Mouse (Mus musculus): Measurements from ENCODE around the gene Gpr156. TPM values are rescaled to one million over a fixed set of nuclear protein-coding genes. Genes with fewer than 3 reads are reported as not detected.

Gene Gpr156
- polyA plus RNA-seq, 1 experiment, result not detected

GRCm38 (mm10) chr16:37929626-37930025 lies 13.3 kb downstream of the Gpr156 start:
- 79% methylated on average over 2 of the region's 2 CpGs for WGBS
- Histone ChIP-seq H3K4me1 (ENCODE audit: control insufficient read depth, insufficient read depth, low read length) (0 out of 2 replicates have a peak, but pooled peaks cover 2% of the 10 kb centered on the region), H3K27ac (ENCODE audit: insufficient read depth, low read depth, low read length) (no peak overlapping the region), H3K4me3 (ENCODE audit: insufficient read depth, low read depth, low read length) (no peak overlapping the region)
- TF ChIP-seq POLR2A (IDR thresholded peaks at IDR 0.05; ENCODE audit: insufficient read depth, low read depth, low read length) (no peak), CTCF (IDR thresholded peaks at IDR 0.05; ENCODE audit: insufficient read depth, low read depth, low read length) (no peak)

- WGBS, result 90% methylated on average over 2 of the region's 2 CpGs
- Histone ChIP-seq H3K27ac (ENCODE audit: insufficient read depth, low read depth, low read length) (no peak overlapping the region), H3K4me1 (ENCODE audit: control insufficient read depth, insufficient read depth, low read length) (peaks cover 2% of the 10 kb centered on the region; the same call in 1 of the 2 replicates), H3K4me3 (ENCODE audit: insufficient read depth, low read depth, low read length) (no peak overlapping the region)
- no peak for TF ChIP-seq POLR2A (IDR thresholded peaks at IDR 0.05; ENCODE audit: insufficient read depth, low read depth, low read length)
- TF ChIP-seq CTCF (IDR thresholded peaks at IDR 0.05; ENCODE audit: insufficient read depth, low read depth, low read length), result no peak
These were observed 18.6 kb downstream of the Gpr156 start for GRCm38 (mm10) chr16:37934932-37935331.

GRCm38 (mm10) chr16:37937276-37937675 lies 21.0 kb downstream of the Gpr156 start:
- Histone ChIP-seq H3K27ac (ENCODE audit: insufficient read depth, low read depth, low read length) (no peak overlapping the region), H3K4me1 (ENCODE audit: control insufficient read depth, insufficient read depth, low read length) (peaks cover 6% of the 10 kb centered on the region; the same call in 1 of the 2 replicates), H3K4me3 (ENCODE audit: insufficient read depth, low read depth, low read length) (no peak overlapping the region)
- 74% methylated on average over 8 of the region's 8 CpGs for WGBS
- TF ChIP-seq POLR2A (IDR thresholded peaks at IDR 0.05; ENCODE audit: insufficient read depth, low read depth, low read length) (no peak), CTCF (IDR thresholded peaks at IDR 0.05; ENCODE audit: insufficient read depth, low read depth, low read length) (no peak)

GRCm38 (mm10) chr16:37938125-37939081 lies 22.1 kb downstream of the Gpr156 start:
- TF ChIP-seq POLR2A (IDR thresholded peaks at IDR 0.05; ENCODE audit: insufficient read depth, low read depth, low read length) (no peak), CTCF (IDR thresholded peaks at IDR 0.05; ENCODE audit: insufficient read depth, low read depth, low read length) (no peak)
- Histone ChIP-seq H3K4me3 (ENCODE audit: insufficient read depth, low read depth, low read length) (no peak overlapping the region), H3K4me1 (ENCODE audit: control insufficient read depth, insufficient read depth, low read length) (peaks cover 6% of the 10 kb centered on the region; the same call in 1 of the 2 replicates), H3K27ac (ENCODE audit: insufficient read depth, low read depth, low read length) (peak overlapping the region; percentile 41; the same call in 1 of the 2 replicates)
- WGBS, result 46% methylated on average over 16 of the region's 17 CpGs

GRCm38 (mm10) chr16:37939082-37939863 lies 23.0 kb downstream of the Gpr156 start:
- peaks cover 7% of the 10 kb centered on the region; the same call in 1 of the 2 replicates for H3K4me1 ChIP-seq (ENCODE audit: control insufficient read depth, insufficient read depth, low read length)
- WGBS, result 59% methylated on average over 11 of the region's 11 CpGs
- peak overlapping the region; percentile 41 for H3K27ac ChIP-seq (ENCODE audit: insufficient read depth, low read depth, low read length)
- H3K4me3 ChIP-seq (ENCODE audit: insufficient read depth, low read depth, low read length), result no peak overlapping the region
- TF ChIP-seq CTCF (IDR thresholded peaks at IDR 0.05; ENCODE audit: insufficient read depth, low read depth, low read length), result no peak
- no peak for TF ChIP-seq POLR2A (IDR thresholded peaks at IDR 0.05; ENCODE audit: insufficient read depth, low read depth, low read length)

- H3K4me1 ChIP-seq (ENCODE audit: control insufficient read depth, insufficient read depth, low read length), result peaks cover 8% of the 10 kb centered on the region; the same call in 1 of the 2 replicates
- TF ChIP-seq CTCF (IDR thresholded peaks at IDR 0.05; ENCODE audit: insufficient read depth, low read depth, low read length) (no peak), POLR2A (IDR thresholded peaks at IDR 0.05; ENCODE audit: insufficient read depth, low read depth, low read length) (no peak)
- H3K27ac ChIP-seq (ENCODE audit: insufficient read depth, low read depth, low read length), result no peak overlapping the region
- WGBS, result 72% methylated on average over 10 of the region's 10 CpGs
- H3K4me3 ChIP-seq (ENCODE audit: insufficient read depth, low read depth, low read length), result no peak overlapping the region
These were observed 24.0 kb downstream of the Gpr156 start for GRCm38 (mm10) chr16:37940291-37940690.

GRCm38 (mm10) chr16:37943701-37944100 lies 27.4 kb downstream of the Gpr156 start:
- 47% methylated on average over 2 of the region's 2 CpGs for WGBS
- TF ChIP-seq CTCF (IDR thresholded peaks at IDR 0.05; ENCODE audit: insufficient read depth, low read depth, low read length), result no peak
- no peak for TF ChIP-seq POLR2A (IDR thresholded peaks at IDR 0.05; ENCODE audit: insufficient read depth, low read depth, low read length)
- Histone ChIP-seq H3K27ac (ENCODE audit: insufficient read depth, low read depth, low read length) (no peak overlapping the region), H3K4me3 (ENCODE audit: insufficient read depth, low read depth, low read length) (no peak overlapping the region), H3K4me1 (ENCODE audit: control insufficient read depth, insufficient read depth, low read length) (peaks cover 8% of the 10 kb centered on the region; the same call in 1 of the 2 replicates)

GRCm38 (mm10) chr16:37945031-37945796 lies 28.9 kb downstream of the Gpr156 start:
- WGBS, result 51% methylated on average over 8 of the region's 8 CpGs
- Histone ChIP-seq H3K27ac (ENCODE audit: insufficient read depth, low read depth, low read length) (no peak overlapping the region), H3K4me3 (ENCODE audit: insufficient read depth, low read depth, low read length) (no peak overlapping the region), H3K4me1 (ENCODE audit: control insufficient read depth, insufficient read depth, low read length) (peaks cover 3% of the 10 kb centered on the region; the same call in 1 of the 2 replicates)
- no peak for TF ChIP-seq CTCF (IDR thresholded peaks at IDR 0.05; ENCODE audit: insufficient read depth, low read depth, low read length)
- no peak for TF ChIP-seq POLR2A (IDR thresholded peaks at IDR 0.05; ENCODE audit: insufficient read depth, low read depth, low read length)
